Mouse (Mus musculus) cerebellum, adult 2 months (tissue): ENCODE results near the gene Tenm3. TPM values are rescaled to one million over a fixed set of nuclear protein-coding genes. Genes with fewer than 3 reads are reported as not detected.

Experiments
- DNase-seq, 2 experiments: peaks; one replicate each; pipeline ENCODE4 v3.0.0; 2021
- H3K27ac ChIP-seq: fragments of 200-500 bp; 2 replicates; pipeline ENCODE4 v1.5.1; 2012; ENCODE audit warnings: low read length, control low read depth, inconsistent platforms; ENCODE audit not compliant: insufficient read depth
- H3K27me3 ChIP-seq: fragments of 200-500 bp; 2 replicates; pipeline ENCODE4 v1.6.1; 2012; ENCODE audit warnings: inconsistent platforms, mild to moderate bottlenecking, low read length, moderate library complexity; ENCODE audit not compliant: control insufficient read depth, insufficient read depth
- H3K4me1 ChIP-seq: fragments of 200-500 bp; 2 replicates; pipeline ENCODE4 v1.6.1; 2011; ENCODE audit warnings: low read length; ENCODE audit not compliant: control insufficient read depth, insufficient read depth
- H3K4me3 ChIP-seq: fragments of 200-500 bp; replicated peaks from 2 replicates; pipeline ENCODE3; 2011; ENCODE audit warnings: mild to moderate bottlenecking, low read depth, low read length, control low read depth; ENCODE audit not compliant: insufficient read depth
- CTCF ChIP-seq: fragments of 200-500 bp; IDR thresholded peaks from 2 replicates; pipeline ENCODE4 v1.5.1; 2011; ENCODE audit warnings: low read depth, mild to moderate bottlenecking, control low read depth, low read length, moderate library complexity, borderline replicate concordance; ENCODE audit not compliant: insufficient read depth
- POLR2A ChIP-seq: fragments of 200-500 bp; IDR thresholded peaks from 2 replicates; pipeline ENCODE4 v1.6.1; 2011; ENCODE audit warnings: low read length, control low read depth, borderline replicate concordance; ENCODE audit not compliant: insufficient read depth
- WGBS: fragments of 180-500 bp; shearing (Covaris S2); methylation state at CpG from one replicate; pipeline ENCODE4 v1.1.7; 2018; 5-methylcytosine and 5-hydroxymethylcytosine counted together
- polyA plus RNA-seq: library from polyadenylated mRNA; depleted of rRNA; stranded (reverse); fragments of >200 nt; gene quantifications from 2 replicates; pipeline ENCODE4 v1.2.3, GENCODE M21; 2012

The Tenm3 gene
- polyA plus RNA-seq, 1 experiment = 6.2 TPM

GRCm38 (mm10) chr8:48670387-48670786 is 173.4 kb downstream of the Tenm3 start:
- WGBS = 77% methylated on average over 1 of the region's 1 CpGs
- TF ChIP-seq POLR2A = no peak
- TF ChIP-seq CTCF = no peak
- no peak for DNase-seq
- Histone ChIP-seq H3K27me3 (no peaks in the 10 kb centered on the region; the same call in 1 of the 2 replicates), H3K27ac (no peak overlapping the region), H3K4me3 (no peak overlapping the region), H3K4me1 (no peaks in the 10 kb centered on the region)

- Histone ChIP-seq H3K4me1 (no peaks in the 10 kb centered on the region), H3K27me3 (no peaks in the 10 kb centered on the region; the same call in 1 of the 2 replicates), H3K27ac (no peak overlapping the region), H3K4me3 (no peak overlapping the region)
- 94% methylated on average over 3 of the region's 3 CpGs for WGBS
- TF ChIP-seq POLR2A (no peak), CTCF (no peak)
- no peak for DNase-seq
Observed at GRCm38 (mm10) chr8:48665193-48665592, 178.6 kb downstream of the Tenm3 start.

GRCm38 (mm10) chr8:48659226-48659625 is 184.5 kb downstream of the Tenm3 start:
- WGBS = 82% methylated on average over 1 of the region's 1 CpGs

GRCm38 (mm10) chr8:48655381-48656043 is 188.2 kb downstream of the Tenm3 start:
- H3K4me1 ChIP-seq = no peaks in the 10 kb centered on the region
- H3K4me3 ChIP-seq = no peak overlapping the region
- 66% methylated on average over 15 of the region's 15 CpGs for WGBS
- no peak for TF ChIP-seq POLR2A
- no peak for TF ChIP-seq CTCF
- no peak for DNase-seq
- no peak overlapping the region for H3K27ac ChIP-seq
- H3K27me3 ChIP-seq = no peaks in the 10 kb centered on the region

More at GRCm38 (mm10) chr8:48659226-48659625, 184.5 kb downstream of the Tenm3 start:
- no peak overlapping the region for H3K4me3 ChIP-seq
- no peak overlapping the region for H3K27ac ChIP-seq
- H3K4me1 ChIP-seq = no peaks in the 10 kb centered on the region
- no peak for TF ChIP-seq POLR2A
- DNase-seq = no peak
- H3K27me3 ChIP-seq = no peaks in the 10 kb centered on the region

- 92% methylated on average over 7 of the region's 7 CpGs for WGBS
- Histone ChIP-seq H3K27me3 (no peaks in the 10 kb centered on the region), H3K4me3 (no peak overlapping the region), H3K4me1 (no peaks in the 10 kb centered on the region), H3K27ac (no peak overlapping the region)
- no peak for DNase-seq
- no peak for TF ChIP-seq CTCF
- no peak for TF ChIP-seq POLR2A
Observed at GRCm38 (mm10) chr8:48649845-48650244, 193.9 kb downstream of the Tenm3 start.

GRCm38 (mm10) chr8:48649415-48649814 is 194.3 kb downstream of the Tenm3 start:
- Histone ChIP-seq H3K27me3 (no peaks in the 10 kb centered on the region), H3K4me3 (no peak overlapping the region), H3K27ac (no peak overlapping the region), H3K4me1 (no peaks in the 10 kb centered on the region)
- TF ChIP-seq POLR2A (no peak), CTCF (no peak)
- DNase-seq = no peak
- 79% methylated on average over 7 of the region's 7 CpGs for WGBS

GRCm38 (mm10) chr8:48646110-48646509 is 197.6 kb downstream of the Tenm3 start:
- TF ChIP-seq CTCF (no peak), POLR2A (no peak)
- no peak overlapping the region for H3K4me3 ChIP-seq
- H3K4me1 ChIP-seq = no peaks in the 10 kb centered on the region
- H3K27ac ChIP-seq = no peak overlapping the region
- WGBS = 83% methylated on average over 18 of the region's 18 CpGs
- H3K27me3 ChIP-seq = no peaks in the 10 kb centered on the region
- no peak for DNase-seq

- H3K4me3 ChIP-seq = no peak overlapping the region
- no peaks in the 10 kb centered on the region for H3K4me1 ChIP-seq
- H3K27me3 ChIP-seq = no peaks in the 10 kb centered on the region
- WGBS = 72% methylated on average over 4 of the region's 4 CpGs
- no peak overlapping the region for H3K27ac ChIP-seq
- DNase-seq = no peak
- TF ChIP-seq CTCF (no peak), POLR2A (no peak)
Observed at GRCm38 (mm10) chr8:48638129-48638528, 205.6 kb downstream of the Tenm3 start.

GRCm38 (mm10) chr8:48636979-48637378 is 206.8 kb downstream of the Tenm3 start:
- TF ChIP-seq CTCF = no peak
- no peak for TF ChIP-seq POLR2A
- Histone ChIP-seq H3K27ac (no peak overlapping the region), H3K4me3 (no peak overlapping the region), H3K27me3 (no peaks in the 10 kb centered on the region), H3K4me1 (no peaks in the 10 kb centered on the region)
- DNase-seq = no peak
- WGBS = 90% methylated on average over 5 of the region's 5 CpGs
